14 mouse cellular contexts compared by ENCODE assay signal in genomic region chr9:119515454-119515853, GRCm38 (mm10).
DNase-seq lines count a peak whose midpoint lies in the region.
"Had no signal": no experiment of that assay in that cellular context is flagged by ENCODE, and none has a peak within 500 bp of the region (broad histone marks: within the 10 kb centered on the region; RNA-seq: fewer than 3 reads in every experiment).

No protein-coding gene starts in this region.

- intact Hi-C loops in heart, postnatal 25 days (cut with DNase I), result loop anchor here (2.0 kb wide), 1 partner anchor 41 kb away; no protein-coding TSS in a partner anchor

- peak; percentile 42 to 57 for DNase-seq in heart, adult 18-20 months
- no peak for DNase-seq in heart, postnatal 25 days (ENCODE audit: low spot score)
- peak; percentile 42 for DNase-seq in heart, adult 8-10 months (ENCODE audit: low spot score)
- DNase-seq in heart, postnatal 4 days, result no peak
- DNase-seq: adrenal gland, adult 2 months; adrenal gland, postnatal 10 days; adrenal gland, postnatal 25 days; cerebellum, adult 11 months; cerebellum, adult 18-20 months; cerebellum, adult 8-10 months; cerebellum, adult 9-11 months; cerebellum, postnatal 14 days; cerebellum, postnatal 36 days; embryo, embryonic 11 days had no signal

Comparison
In these comparisons a context has a peak if more than half of its experiments do, and no peak if none do; other contexts are left out.
1. DNase-seq: peak in heart, adult 18-20 months (2 of 2) and heart, adult 8-10 months (single experiment); none in heart, postnatal 25 days (single experiment) and heart, postnatal 4 days (single experiment).